8 mouse cellular contexts compared by ENCODE assay signal in the genomic region with DNA sequence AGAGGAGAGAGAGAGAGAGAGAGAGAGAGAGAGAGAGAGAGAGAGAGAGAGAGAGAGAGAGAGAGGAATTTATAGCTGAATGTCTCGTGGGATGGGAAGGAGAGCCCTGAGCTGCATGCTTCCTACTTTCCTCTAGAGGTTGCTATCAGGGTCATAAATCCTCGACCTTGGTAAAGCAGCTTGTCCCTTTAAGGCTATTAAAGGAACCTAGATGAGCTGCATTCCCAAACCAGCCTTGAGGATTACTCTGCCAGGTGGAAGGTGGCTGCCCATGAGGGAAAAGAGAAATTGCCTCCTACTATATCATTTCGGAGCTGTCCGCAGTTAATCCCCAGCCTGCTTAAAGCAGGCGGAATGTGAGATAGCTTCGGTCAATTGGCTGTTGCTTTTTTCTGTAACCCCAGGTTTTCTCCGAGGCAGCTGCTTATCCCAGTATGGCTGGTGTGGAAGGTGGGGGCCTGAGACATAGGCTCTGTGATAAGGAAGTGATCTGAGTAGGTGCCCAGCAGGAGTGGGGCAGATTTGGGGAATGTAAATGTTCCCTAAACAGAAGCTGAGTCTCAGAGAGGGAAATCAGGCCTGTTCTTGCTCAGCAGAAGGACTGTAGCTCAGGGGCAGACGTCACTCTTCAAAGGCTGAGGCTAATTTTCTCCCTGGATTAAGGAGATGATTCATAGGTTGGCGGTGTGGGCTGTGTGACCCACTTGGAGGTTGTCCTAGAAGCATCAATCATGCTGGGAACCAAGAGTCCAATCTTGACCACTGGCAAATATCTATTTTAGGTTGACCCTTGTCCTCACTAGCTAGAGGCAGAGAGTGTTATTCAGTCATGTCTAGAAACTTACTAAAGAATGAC.
A peak's percentile ranks its signal among the peaks of the same experiment; 100 is the strongest.
DNase-seq lines count a peak whose midpoint lies in the region.

No protein-coding gene starts in this region.

- peak; percentile 77 to 86 for DNase-seq in adrenal gland, adult (ENCODE audit: inconsistent age in 2 of 2, low spot score in 1 of 2)
- DNase-seq in adrenal gland, postnatal 4 days (ENCODE audit: low spot score in 2 of 2), result no peak
- peak; percentile 78 for DNase-seq in 3T3-L1 (ENCODE audit: low read depth, low spot score)
- peak; percentile 44 for DNase-seq in embryo, embryonic 10 days (ENCODE audit: low spot score)
- peak; percentile 12 for DNase-seq in hindlimb bud, embryonic 11.5 days (ENCODE audit: extremely low spot score, low read depth, low spot score)
- no peak for DNase-seq in ovary, postnatal 36 days (ENCODE audit: low spot score)
- no peak for DNase-seq in c-Kit-positive CD71-positive TER-119-positive erythroid progenitor cells, embryonic 14.5 days (ENCODE audit: low spot score)
- no peak for DNase-seq in left cerebral cortex, adult 8-10 months (ENCODE audit: low spot score in 2 of 2)

Comparison
In these comparisons a context has a peak if more than half of its experiments do, and no peak if none do; other contexts are left out.
1. DNase-seq: peak in adrenal gland, adult (2 of 2), 3T3-L1 (single experiment), embryo, embryonic 10 days (single experiment) and hindlimb bud, embryonic 11.5 days (single experiment); none in adrenal gland, postnatal 4 days (0 of 2), ovary, postnatal 36 days (single experiment), c-Kit-positive CD71-positive TER-119-positive erythroid progenitor cells, embryonic 14.5 days (single experiment) and left cerebral cortex, adult 8-10 months (0 of 2).